Comparison of ENCODE assay signal across 9 mouse cellular contexts in genomic region chr3:84306777-84307176, GRCm38 (mm10). TPM values are rescaled to one million over a fixed set of nuclear protein-coding genes. Genes with fewer than 3 reads are reported as not detected.
A peak's percentile ranks its signal among the peaks of the same experiment; 100 is the strongest.
DNase-seq lines count a peak whose midpoint lies in the region; ATAC-seq and TF ChIP-seq lines count a peak whose summit lies in the region.
"Had no signal": no experiment of that assay in that cellular context is flagged by ENCODE, and none has a peak within 500 bp of the region (broad histone marks: within the 10 kb centered on the region; RNA-seq: fewer than 3 reads in every experiment).

Gene Trim2, minus strand, starts transcription at chr3:84306877.

- H3K4me1 ChIP-seq in embryonic facial prominence, embryonic 15.5 days: peaks cover 18% of the 10 kb centered on the region
- peaks cover 23% of the 10 kb centered on the region for H3K4me1 ChIP-seq in neural tube, embryonic 14.5 days (ENCODE audit: control insufficient read depth, insufficient read depth, low read length)
- H3K4me1 ChIP-seq in liver, postnatal 0 days (ENCODE audit: insufficient read depth): peaks cover 6% of the 10 kb centered on the region; the same call in 1 of the 2 replicates

- no peak for ATAC-seq in embryonic facial prominence, embryonic 15.5 days (ENCODE audit: insufficient number of reproducible peaks, low FRiP score, low TSS enrichment, low read depth)
- ATAC-seq in neural tube, embryonic 14.5 days (ENCODE audit: low read depth): no peak
- ATAC-seq in liver, postnatal 0 days: no peak

- 96% methylated on average over 3 of the region's 3 CpGs for WGBS in embryonic facial prominence, embryonic 15.5 days
- 98% methylated on average over 3 of the region's 3 CpGs for WGBS in neural tube, embryonic 14.5 days
- 90% methylated on average over 3 of the region's 3 CpGs for WGBS in liver, postnatal 0 days (ENCODE audit: insufficient replicate concordance)

- H3K9ac ChIP-seq in embryonic facial prominence, embryonic 15.5 days: no peak within 1 kb of the TSS
- H3K9ac ChIP-seq in neural tube, embryonic 14.5 days (replicated peaks; ENCODE audit: low read depth, low read length): no peak within 1 kb of the TSS
- no peak within 1 kb of the TSS for H3K9ac ChIP-seq in liver, postnatal 0 days (replicated peaks)

- no peaks in the 10 kb centered on the region for H3K9me3 ChIP-seq in embryonic facial prominence, embryonic 15.5 days (replicated peaks)
- no peaks in the 10 kb centered on the region; the same call in 1 of the 2 replicates for H3K9me3 ChIP-seq in neural tube, embryonic 14.5 days (ENCODE audit: control insufficient read depth, low read length)
- no peaks in the 10 kb centered on the region for H3K9me3 ChIP-seq in liver, postnatal 0 days (ENCODE audit: low read length)
- H3K9me3 ChIP-seq: G1E had no signal

- TF ChIP-seq CTCF in liver, postnatal 0 days (IDR thresholded peaks at IDR 0.05; ENCODE audit: low read depth): no peak

- H3K27ac ChIP-seq in embryonic facial prominence, embryonic 15.5 days (replicated peaks): no peak within 1 kb of the TSS
- H3K27ac ChIP-seq in neural tube, embryonic 14.5 days (ENCODE audit: low read depth, low read length): peak within 1 kb of the TSS; percentile 75
- no peak within 1 kb of the TSS for H3K27ac ChIP-seq in liver, postnatal 0 days (ENCODE audit: low read depth)

- peaks cover 39% of the 10 kb centered on the region for H3K27me3 ChIP-seq in embryonic facial prominence, embryonic 15.5 days
- no peaks in the 10 kb centered on the region for H3K27me3 ChIP-seq in neural tube, embryonic 14.5 days (ENCODE audit: control insufficient read depth, insufficient read depth, low read length)
- peaks cover 20% of the 10 kb centered on the region for H3K27me3 ChIP-seq in liver, postnatal 0 days (ENCODE audit: insufficient read depth, low read length)

- no peak for TF ChIP-seq EP300 in liver, postnatal 0 days (IDR thresholded peaks at IDR 0.05; ENCODE audit: low read depth)

- DNase-seq in left cerebral cortex, adult 18-20 months (ENCODE audit: low spot score in 2 of 2): no peak
- DNase-seq in left cerebral cortex, adult 9 months (ENCODE audit: low spot score in 2 of 2): no peak
- no peak for DNase-seq in layer of hippocampus, postnatal 14 days (ENCODE audit: low spot score in 2 of 2)
- DNase-seq in Muller cell, postnatal 12 days (ENCODE audit: inconsistent ontology term): no peak
- DNase-seq in spleen, postnatal 10 days (ENCODE audit: low spot score in 2 of 2): no peak
- no peak for DNase-seq in liver, postnatal 0 days

- no peak within 1 kb of the TSS for H3K4me2 ChIP-seq in embryonic facial prominence, embryonic 15.5 days (replicated peaks)
- H3K4me2 ChIP-seq in neural tube, embryonic 14.5 days (ENCODE audit: low read depth, low read length): peak within 1 kb of the TSS; percentile 88
- no peak within 1 kb of the TSS for H3K4me2 ChIP-seq in liver, postnatal 0 days (ENCODE audit: low read depth, low read length)

- H3K4me3 ChIP-seq in embryonic facial prominence, embryonic 15.5 days (replicated peaks): no peak within 1 kb of the TSS
- peak within 1 kb of the TSS; percentile 40; the same call in 1 of the 2 replicates for H3K4me3 ChIP-seq in neural tube, embryonic 14.5 days (ENCODE audit: low read depth, low read length)
- no peak within 1 kb of the TSS for H3K4me3 ChIP-seq in liver, postnatal 0 days (ENCODE audit: low read depth, low read length)

- H3K36me3 ChIP-seq in embryonic facial prominence, embryonic 15.5 days: no peaks in the 10 kb centered on the region
- H3K36me3 ChIP-seq in neural tube, embryonic 14.5 days (ENCODE audit: control insufficient read depth, insufficient read depth, low read length): no peaks in the 10 kb centered on the region
- H3K36me3 ChIP-seq in liver, postnatal 0 days (replicated peaks; ENCODE audit: insufficient read depth, low read length): no peaks in the 10 kb centered on the region
- H3K36me3 ChIP-seq: G1E had no signal

RNA-seq across cellular contexts. Expression of gene Trim2, which starts in this region (rescaled TPM):
- 100 to 1,000 TPM; 246 to 258 TPM for total RNA-seq in left cerebral cortex, adult 18-20 months (2021)
- 29.5 and 31.0 TPM in 2 replicates for polyA plus RNA-seq in embryonic facial prominence, embryonic 15.5 days (2015; fragmentation: Nextera tagmentation; extraction: Ambion mirVana)
- total RNA-seq in layer of hippocampus, postnatal 14 days (2021): 100 to 1,000 TPM; 329 to 334 TPM
- 136 and 139 TPM in 2 replicates for polyA plus RNA-seq in neural tube, embryonic 14.5 days (2014; fragmentation: Nextera tagmentation; extraction: Ambion mirVana)
- polyA plus RNA-seq in liver, postnatal 0 days (2015; fragmentation: Nextera tagmentation; extraction: Ambion mirVana): 2.7 and 2.9 TPM in 2 replicates
- polyA plus RNA-seq: G1E had no signal
